In the genomic region with DNA sequence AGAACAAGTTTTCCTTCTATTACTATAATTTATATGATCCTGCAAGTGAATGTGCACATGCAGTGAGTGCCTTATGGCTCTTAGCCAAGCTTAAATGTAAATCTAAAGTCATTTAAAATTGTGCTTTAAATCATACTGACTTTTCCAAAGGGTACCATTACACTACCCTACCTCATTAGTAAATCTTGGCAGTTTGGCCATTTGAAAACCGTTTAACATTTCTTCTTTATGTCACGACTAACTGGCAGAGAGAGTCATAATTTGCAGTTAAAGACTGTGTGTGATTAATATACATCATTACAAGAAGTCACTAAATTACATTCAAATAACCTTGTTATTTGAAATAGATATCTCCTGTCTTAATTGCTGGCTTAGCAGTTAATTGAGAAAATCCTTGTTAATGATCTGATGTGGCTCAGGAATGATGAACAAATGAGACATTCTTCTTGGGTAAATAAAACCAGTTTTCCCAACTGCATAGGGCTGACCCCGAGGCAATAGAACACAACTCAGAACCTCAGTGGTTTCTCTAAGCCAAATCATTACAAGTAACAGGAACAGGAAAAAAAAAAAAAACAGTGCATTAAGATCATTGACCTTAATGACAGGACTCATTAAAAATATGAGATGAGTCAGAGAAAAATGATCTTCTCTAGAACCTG, we compare ENCODE assay signal across 24 mouse cellular contexts.
DNase-seq lines count a peak whose midpoint lies in the region; ATAC-seq and TF ChIP-seq lines count a peak whose summit lies in the region.
"Had no signal": no experiment of that assay in that cellular context is flagged by ENCODE, and none has a peak within 500 bp of the region (broad histone marks: within the 10 kb centered on the region; RNA-seq: fewer than 3 reads in every experiment).

No protein-coding gene starts in this region.

- H3K4me2 ChIP-seq in hindbrain, embryonic 13.5 days: no peak overlapping the region
- no peak overlapping the region for H3K4me2 ChIP-seq in hindbrain, postnatal 0 days (ENCODE audit: low read depth, low read length)
- no peak overlapping the region for H3K4me2 ChIP-seq in neural tube, embryonic 12.5 days (replicated peaks)
- no peak overlapping the region for H3K4me2 ChIP-seq in neural tube, embryonic 15.5 days
- H3K4me2 ChIP-seq in neural tube, embryonic 14.5 days (ENCODE audit: low read depth, low read length): no peak overlapping the region
- H3K4me2 ChIP-seq: embryonic facial prominence, embryonic 13.5 days; heart, embryonic 13.5 days; intestine, embryonic 15.5 days had no signal

- no peaks in the 10 kb centered on the region for H3K4me1 ChIP-seq in hindbrain, embryonic 13.5 days (replicated peaks)
- no peaks in the 10 kb centered on the region for H3K4me1 ChIP-seq in hindbrain, postnatal 0 days (ENCODE audit: insufficient read depth, low read length)
- no peaks in the 10 kb centered on the region for H3K4me1 ChIP-seq in neural tube, embryonic 12.5 days
- no peaks in the 10 kb centered on the region for H3K4me1 ChIP-seq in neural tube, embryonic 15.5 days
- H3K4me1 ChIP-seq in neural tube, embryonic 14.5 days (ENCODE audit: control insufficient read depth, insufficient read depth, low read length): no peaks in the 10 kb centered on the region
- H3K4me1 ChIP-seq: embryonic facial prominence, embryonic 13.5 days; heart, embryonic 10.5 days; heart, embryonic 13.5 days; intestine, embryonic 15.5 days had no signal

- DNase-seq in hindbrain, postnatal 0 days (ENCODE audit: low spot score): no peak
- DNase-seq in gonadal fat pad, adult 2 months (ENCODE audit: low read depth): peak; percentile 10
- no peak for DNase-seq in heart, postnatal 4 days
- DNase-seq: adrenal gland, postnatal 14 days; cerebellum, adult 11 months; cerebellum, adult 2 months; cerebellum, adult 9-11 months; cerebellum, postnatal 25 days; forebrain, postnatal 0 days; gastrocnemius, adult 2 months; gastrocnemius, postnatal 14 days; heart, adult 18-20 months; heart, postnatal 14 days; kidney, adult 18-20 months had no signal

- no peaks in the 10 kb centered on the region for H3K36me3 ChIP-seq in hindbrain, embryonic 13.5 days
- H3K36me3 ChIP-seq in hindbrain, postnatal 0 days (ENCODE audit: insufficient read depth, low read length): no peaks in the 10 kb centered on the region
- H3K36me3 ChIP-seq in neural tube, embryonic 12.5 days: no peaks in the 10 kb centered on the region
- H3K36me3 ChIP-seq in neural tube, embryonic 15.5 days: no peaks in the 10 kb centered on the region
- no peaks in the 10 kb centered on the region for H3K36me3 ChIP-seq in neural tube, embryonic 14.5 days (ENCODE audit: control insufficient read depth, insufficient read depth, low read length)
- H3K36me3 ChIP-seq: embryonic facial prominence, embryonic 13.5 days; heart, embryonic 10.5 days; heart, embryonic 13.5 days; intestine, embryonic 15.5 days had no signal

- no peak overlapping the region for H3K4me3 ChIP-seq in hindbrain, embryonic 13.5 days
- no peak overlapping the region for H3K4me3 ChIP-seq in hindbrain, postnatal 0 days (ENCODE audit: low read length)
- H3K4me3 ChIP-seq in neural tube, embryonic 12.5 days: no peak overlapping the region
- no peak overlapping the region for H3K4me3 ChIP-seq in neural tube, embryonic 15.5 days (replicated peaks)
- H3K4me3 ChIP-seq in neural tube, embryonic 14.5 days (ENCODE audit: low read depth, low read length): no peak overlapping the region
- H3K4me3 ChIP-seq: embryonic facial prominence, embryonic 13.5 days; gastrocnemius, adult 2 months; heart, embryonic 10.5 days; heart, embryonic 13.5 days; intestine, embryonic 15.5 days had no signal

- no peak overlapping the region for H3K27ac ChIP-seq in hindbrain, embryonic 13.5 days
- no peak overlapping the region for H3K27ac ChIP-seq in hindbrain, postnatal 0 days
- H3K27ac ChIP-seq in neural tube, embryonic 12.5 days: no peak overlapping the region
- H3K27ac ChIP-seq in neural tube, embryonic 15.5 days (replicated peaks): no peak overlapping the region
- no peak overlapping the region for H3K27ac ChIP-seq in neural tube, embryonic 14.5 days (ENCODE audit: low read depth, low read length)
- H3K27ac ChIP-seq: embryonic facial prominence, embryonic 13.5 days; gastrocnemius, adult 2 months; heart, embryonic 10.5 days; heart, embryonic 13.5 days; intestine, embryonic 15.5 days had no signal

- TF ChIP-seq CTCF in hindbrain, postnatal 0 days (IDR thresholded peaks at IDR 0.05; ENCODE audit: low read depth): no peak

- no peak overlapping the region for H3K9ac ChIP-seq in hindbrain, embryonic 13.5 days
- H3K9ac ChIP-seq in hindbrain, postnatal 0 days (replicated peaks; ENCODE audit: low read length): no peak overlapping the region
- H3K9ac ChIP-seq in neural tube, embryonic 12.5 days: no peak overlapping the region
- H3K9ac ChIP-seq in neural tube, embryonic 15.5 days (replicated peaks): no peak overlapping the region
- no peak overlapping the region for H3K9ac ChIP-seq in neural tube, embryonic 14.5 days (replicated peaks; ENCODE audit: low read depth, low read length)
- H3K9ac ChIP-seq: embryonic facial prominence, embryonic 13.5 days; forebrain, postnatal 0 days; heart, embryonic 13.5 days; intestine, embryonic 15.5 days had no signal

- WGBS in hindbrain, embryonic 13.5 days: 62% methylated on average over 3 of the region's 3 CpGs
- 65% methylated on average over 3 of the region's 3 CpGs for WGBS in hindbrain, postnatal 0 days
- WGBS in neural tube, embryonic 12.5 days: 70% methylated on average over 3 of the region's 3 CpGs
- 39% methylated on average over 3 of the region's 3 CpGs for WGBS in neural tube, embryonic 15.5 days
- WGBS in neural tube, embryonic 14.5 days: 51% methylated on average over 3 of the region's 3 CpGs

- no peaks in the 10 kb centered on the region for H3K9me3 ChIP-seq in hindbrain, embryonic 13.5 days
- no peaks in the 10 kb centered on the region for H3K9me3 ChIP-seq in hindbrain, postnatal 0 days (ENCODE audit: low read length)
- H3K9me3 ChIP-seq in neural tube, embryonic 12.5 days: no peaks in the 10 kb centered on the region
- H3K9me3 ChIP-seq in neural tube, embryonic 15.5 days (replicated peaks): no peaks in the 10 kb centered on the region
- H3K9me3 ChIP-seq in neural tube, embryonic 14.5 days (ENCODE audit: control insufficient read depth, low read length): no peaks in the 10 kb centered on the region
- H3K9me3 ChIP-seq: embryonic facial prominence, embryonic 13.5 days; heart, embryonic 10.5 days; heart, embryonic 13.5 days; intestine, embryonic 15.5 days had no signal

- ATAC-seq in hindbrain, embryonic 13.5 days (ENCODE audit: low FRiP score): peak; percentile 75
- no peak for ATAC-seq in hindbrain, postnatal 0 days
- ATAC-seq in neural tube, embryonic 12.5 days (ENCODE audit: low FRiP score, low read depth): peak; percentile 37; the same call in 1 of the 2 replicates
- ATAC-seq in neural tube, embryonic 15.5 days (ENCODE audit: low FRiP score): no peak
- peak; percentile 24; the same call in 1 of the 2 replicates for ATAC-seq in neural tube, embryonic 14.5 days (ENCODE audit: low read depth)
- ATAC-seq: CD4-positive, CD25-positive, alpha-beta regulatory T cell, adult 4 months; forebrain, embryonic 14.5 days; forebrain, postnatal 0 days; intestine, embryonic 15.5 days had no signal

- H3K27me3 ChIP-seq in hindbrain, embryonic 13.5 days: no peaks in the 10 kb centered on the region
- no peaks in the 10 kb centered on the region for H3K27me3 ChIP-seq in hindbrain, postnatal 0 days (ENCODE audit: insufficient read depth, low read length)
- no peaks in the 10 kb centered on the region for H3K27me3 ChIP-seq in neural tube, embryonic 12.5 days (replicated peaks)
- H3K27me3 ChIP-seq in neural tube, embryonic 15.5 days (replicated peaks): no peaks in the 10 kb centered on the region
- H3K27me3 ChIP-seq in neural tube, embryonic 14.5 days (ENCODE audit: control insufficient read depth, insufficient read depth, low read length): no peaks in the 10 kb centered on the region
- H3K27me3 ChIP-seq: embryonic facial prominence, embryonic 13.5 days; heart, embryonic 13.5 days; intestine, embryonic 15.5 days had no signal

Comparison
In these comparisons a context has a peak if more than half of its experiments do, and no peak if none do; other contexts are left out.
1. ATAC-seq: peak in hindbrain, embryonic 13.5 days (single experiment), neural tube, embryonic 12.5 days (single experiment) and neural tube, embryonic 14.5 days (single experiment); none in hindbrain, postnatal 0 days (single experiment) and neural tube, embryonic 15.5 days (single experiment).